Mouse (Mus musculus): ENCODE data around the gene Cers6. TPM values are rescaled to one million over a fixed set of nuclear protein-coding genes. Genes with fewer than 3 reads are reported as not detected.

Gene Cers6
- 8.9 TPM for polyA plus RNA-seq (2017; shearing (Covaris generic))

DNA sequence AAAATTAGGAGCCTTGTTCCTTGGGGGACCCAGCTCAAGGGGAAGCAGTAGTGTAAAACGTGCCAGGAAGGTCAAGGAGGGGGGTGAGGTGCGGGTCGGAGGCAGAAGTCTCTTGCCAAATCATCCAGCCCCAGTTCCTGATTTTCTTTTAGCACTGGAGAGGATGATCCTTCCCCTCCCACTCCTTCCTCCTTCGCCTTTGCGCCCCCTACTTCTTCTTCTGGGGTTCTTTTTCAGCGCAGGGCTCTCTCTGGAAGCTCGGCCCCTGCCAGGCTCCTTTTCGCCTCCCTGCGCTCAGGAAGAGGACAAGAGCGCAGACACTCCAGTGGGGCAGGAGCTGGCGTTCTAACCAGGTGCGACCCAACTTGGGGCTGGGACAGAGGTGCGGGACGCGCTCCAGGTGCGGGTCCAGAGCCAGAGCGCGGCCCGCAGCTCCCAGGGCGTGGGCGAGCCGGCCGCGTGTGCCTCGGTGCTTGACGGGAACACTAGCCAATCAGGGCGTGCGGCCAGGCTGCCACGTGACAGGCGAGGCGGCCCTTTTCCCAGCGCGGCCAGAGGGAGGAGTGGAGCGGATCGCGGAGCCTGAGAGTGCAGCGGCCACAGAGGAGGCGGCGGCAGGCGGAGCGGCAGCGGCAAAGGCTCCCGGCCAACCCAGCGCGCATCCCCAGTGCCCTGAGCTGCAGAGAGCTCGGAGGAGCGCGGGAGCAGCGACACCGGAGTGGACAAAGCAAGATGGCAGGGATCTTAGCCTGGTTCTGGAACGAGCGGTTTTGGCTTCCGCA lies at the start of gene Cers6:
Cers6 (plus strand) TSS at position 538 of the 782 bp plus-strand sequence.

DNA sequence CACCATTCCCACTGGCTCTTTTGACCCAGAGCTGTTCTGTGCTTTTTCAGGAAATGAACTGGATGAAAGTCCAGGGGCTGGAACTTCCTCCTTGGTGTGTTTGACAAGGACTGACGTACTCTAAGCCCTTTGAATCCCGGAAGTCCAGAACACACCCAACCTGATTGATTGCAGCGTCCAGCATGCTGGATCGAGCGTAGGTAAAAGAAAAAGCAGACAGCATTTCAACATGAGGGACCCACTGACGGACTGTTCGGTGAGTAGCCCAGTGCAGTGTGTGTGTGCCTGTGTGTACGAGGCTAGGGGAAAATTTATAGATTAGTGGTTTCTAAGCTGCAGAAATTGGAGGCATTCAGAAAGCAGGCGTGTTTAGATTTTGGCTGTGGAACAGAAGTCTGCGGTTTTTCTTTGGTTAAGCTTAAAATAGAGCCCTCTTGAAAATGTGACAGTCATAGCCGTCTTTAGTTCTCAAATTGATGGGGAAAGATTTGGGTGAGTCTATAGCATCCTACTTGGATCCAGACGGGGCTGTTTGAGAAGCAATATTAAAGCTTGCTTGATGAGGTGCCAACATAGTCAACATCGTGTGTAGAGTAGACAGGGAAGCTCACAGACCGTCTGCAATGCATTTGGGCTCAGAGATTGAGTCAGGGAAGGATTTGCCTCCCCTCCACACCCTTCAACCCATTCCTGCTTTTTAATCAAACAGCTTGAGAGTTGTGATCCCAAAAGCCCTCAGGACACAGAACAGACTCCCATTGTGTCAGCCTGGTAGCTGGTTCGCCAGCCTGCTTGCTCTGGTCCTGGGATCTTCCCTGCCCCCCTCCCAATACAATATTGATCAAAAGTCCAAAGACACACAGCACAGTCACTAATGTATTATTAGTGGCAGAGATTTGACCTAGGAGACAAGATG lies 274.7 kb downstream of the Cers6 start, which contains the start of gene Nostrin:
Nostrin (plus strand) TSS at position 140 of the 916 bp plus-strand sequence.

Other genes with a start within 250 kb of the Cers6 start
- not detected for gene 4932414N04Rik, start 205.0 kb upstream of the Cers6 start, polyA plus RNA-seq (2017; shearing (Covaris generic))